Mouse (Mus musculus): Measurements from ENCODE around the gene Cdh18.

DNA sequence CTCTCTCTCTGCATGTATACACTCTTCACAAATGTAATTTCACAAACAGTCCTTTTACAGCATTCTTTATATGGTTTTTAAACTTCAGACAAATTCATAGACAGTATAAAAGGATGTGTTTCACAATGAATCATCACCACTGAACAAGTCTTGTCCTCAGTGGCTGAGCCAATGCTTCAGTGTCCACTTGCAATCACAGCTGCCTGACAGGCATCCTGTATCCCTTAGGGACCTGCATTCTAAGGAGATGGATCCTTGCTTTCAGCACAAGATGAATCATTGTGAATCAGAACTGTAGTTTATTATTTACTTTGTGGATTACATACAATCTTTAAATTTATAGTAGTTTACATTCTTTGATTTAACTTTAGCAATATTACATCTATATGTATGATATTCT lies 768.6 kb downstream of the Cdh18 start:
- TF ChIP-seq CTCF (IDR thresholded peaks at IDR 0.05; ENCODE audit: low read depth) = no peak
- TF ChIP-seq EP300 (IDR thresholded peaks at IDR 0.05; ENCODE audit: low read depth) = no peak
